Mouse (Mus musculus): ENCODE results near the gene Epo. TPM values are rescaled to one million over a fixed set of nuclear protein-coding genes. Genes with fewer than 3 reads are reported as not detected.

Epo gene
- polyA plus RNA-seq, 1 experiment from 2014 or later: 2.3 TPM

GRCm38 (mm10) chr5:137481138-137481537, 51.9 kb downstream of the Epo start:
- Histone ChIP-seq H3K9me3 (no peaks in the 10 kb centered on the region), H3K4me1 (peaks cover 14% of the 10 kb centered on the region), H3K27me3 (ENCODE audit: insufficient read depth, poor library complexity, severe bottlenecking) (peaks cover 34% of the 10 kb centered on the region), H3K27ac (no peak overlapping the region), H3K36me3 (no peaks in the 10 kb centered on the region), H3K4me3 (no peak overlapping the region)
- DNase-seq (ENCODE audit: low spot score): peak; percentile 76

GRCm38 (mm10) chr5:137476964-137477363, 56.1 kb downstream of the Epo start, which contains the start of gene Zan:
TSS of gene Zan (minus strand) at chr5:137477064.
- Histone ChIP-seq H3K4me3 (no peak within 1 kb of the TSS), H3K4me1 (0 out of 2 replicates have a peak, but pooled peaks cover 7% of the 10 kb centered on the region), H3K27ac (no peak within 1 kb of the TSS), H3K36me3 (no peaks in the 10 kb centered on the region), H3K9me3 (no peaks in the 10 kb centered on the region), H3K27me3 (ENCODE audit: insufficient read depth, poor library complexity, severe bottlenecking) (no peaks in the 10 kb centered on the region; the same call in 1 of the 2 replicates)
- WGBS: 79% methylated on average over 5 of the region's 5 CpGs
- no peak for DNase-seq (ENCODE audit: low spot score)

- Histone ChIP-seq H3K27ac (no peak overlapping the region), H3K4me1 (peaks cover 8% of the 10 kb centered on the region; the same call in 1 of the 2 replicates), H3K36me3 (no peaks in the 10 kb centered on the region), H3K4me3 (no peak overlapping the region), H3K27me3 (ENCODE audit: insufficient read depth, poor library complexity, severe bottlenecking) (no peaks in the 10 kb centered on the region; the same call in 1 of the 2 replicates), H3K9me3 (no peaks in the 10 kb centered on the region)
- DNase-seq (ENCODE audit: low spot score): no peak
- 53% methylated on average over 2 of the region's 2 CpGs for WGBS
Observed at GRCm38 (mm10) chr5:137474351-137474750, 58.7 kb downstream of the Epo start.

- no peaks in the 10 kb centered on the region; the same call in 1 of the 2 replicates for H3K27me3 ChIP-seq (ENCODE audit: insufficient read depth, poor library complexity, severe bottlenecking)
- H3K36me3 ChIP-seq: no peaks in the 10 kb centered on the region
- H3K27ac ChIP-seq: no peak overlapping the region
- DNase-seq (ENCODE audit: low spot score): no peak
- H3K4me3 ChIP-seq: no peak overlapping the region
- peaks cover 8% of the 10 kb centered on the region; the same call in 1 of the 2 replicates for H3K4me1 ChIP-seq
- H3K9me3 ChIP-seq: no peaks in the 10 kb centered on the region
- WGBS: 63% methylated on average over 5 of the region's 5 CpGs
Observed at GRCm38 (mm10) chr5:137472252-137472904, 60.7 kb downstream of the Epo start.

DNA sequence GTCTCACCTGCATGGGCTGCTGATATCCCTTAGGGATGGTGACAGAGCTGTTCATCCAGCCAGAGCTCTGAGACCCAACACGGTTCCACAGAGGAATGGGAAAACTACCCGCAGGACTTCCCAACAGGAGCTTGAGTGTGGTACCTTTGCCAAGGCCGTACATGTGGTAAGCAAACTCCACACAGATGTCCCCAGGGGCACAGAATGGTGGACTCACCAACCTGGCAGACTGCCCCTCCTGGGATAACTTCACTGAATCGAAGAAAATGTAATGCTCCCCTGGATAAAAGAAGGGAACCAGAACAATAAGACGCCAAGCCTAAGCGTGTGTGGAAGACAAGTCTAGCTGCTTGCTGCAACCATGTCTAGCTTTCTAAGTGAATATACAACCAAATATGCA, 66.1 kb downstream of the Epo start:
- no peak for DNase-seq (ENCODE audit: low spot score)
- Histone ChIP-seq H3K4me3 (no peak overlapping the region), H3K9me3 (no peaks in the 10 kb centered on the region), H3K27me3 (ENCODE audit: insufficient read depth, poor library complexity, severe bottlenecking) (peaks cover under 1% of the 10 kb centered on the region; the same call in 1 of the 2 replicates), H3K27ac (no peak overlapping the region), H3K4me1 (peaks cover 5% of the 10 kb centered on the region; the same call in 1 of the 2 replicates), H3K36me3 (no peaks in the 10 kb centered on the region)
- WGBS: 91% methylated on average over 6 of the region's 6 CpGs

DNA sequence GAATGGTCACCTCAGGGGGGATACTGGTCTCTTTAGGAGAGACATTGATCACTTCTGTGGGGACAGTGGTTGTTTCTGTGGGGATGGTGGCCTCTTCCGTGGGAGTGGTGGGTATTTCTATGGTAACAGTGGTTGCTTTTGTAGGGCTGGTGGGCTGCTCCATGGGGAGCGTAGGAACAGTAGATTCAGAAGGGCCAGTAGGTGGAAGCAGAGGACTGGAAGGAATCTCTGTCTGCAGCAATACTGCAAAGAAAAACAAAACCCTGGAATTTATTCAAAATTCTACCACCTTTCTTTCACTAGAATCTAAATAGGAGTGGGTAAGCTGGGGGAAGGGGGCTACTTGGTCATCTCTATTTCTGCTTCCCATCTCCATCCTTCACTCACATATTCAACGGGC, 68.0 kb downstream of the Epo start:
- WGBS: 58% methylated on average over 3 of the region's 3 CpGs
- no peak for DNase-seq (ENCODE audit: low spot score)

DNA sequence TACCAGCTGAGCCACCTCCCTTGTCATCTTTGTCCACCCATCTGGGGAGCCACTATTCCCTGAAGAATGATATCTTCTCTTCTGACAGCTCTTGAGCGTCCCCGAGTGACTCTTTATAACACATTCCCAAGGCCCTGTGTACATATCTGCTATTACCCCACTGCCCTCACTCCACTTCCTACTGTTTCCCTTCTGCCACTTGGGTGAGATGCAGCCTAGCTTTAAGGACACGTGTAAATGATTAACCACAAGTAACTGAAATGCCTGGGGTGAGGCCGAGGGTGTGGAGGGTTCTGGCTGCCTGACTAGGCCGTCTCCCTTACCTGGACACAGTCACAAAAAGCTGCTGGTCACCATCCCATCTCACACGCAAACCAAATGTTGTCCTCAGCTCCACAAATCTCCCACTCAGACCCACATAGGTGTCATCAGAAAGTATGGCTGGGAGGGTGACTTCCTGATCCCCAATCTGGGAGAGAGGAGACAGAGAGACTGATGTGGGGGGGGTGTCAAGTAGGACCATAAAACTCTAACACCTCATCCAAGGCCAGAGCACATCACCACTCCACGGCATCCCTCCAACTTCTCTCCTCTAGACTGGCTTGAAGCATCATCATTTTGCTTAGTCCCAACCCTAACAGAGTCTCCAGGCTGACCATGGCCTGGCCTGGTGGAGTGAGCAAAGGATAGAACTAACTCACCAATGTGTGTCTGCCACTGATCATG, 77.0 kb downstream of the Epo start:
- H3K4me3 ChIP-seq: no peak overlapping the region
- DNase-seq (ENCODE audit: low spot score): no peak
- 65% methylated on average over 7 of the region's 7 CpGs for WGBS

More for the DNA sequence above, 68.0 kb downstream of the Epo start:
- H3K9me3 ChIP-seq: no peaks in the 10 kb centered on the region
- H3K4me3 ChIP-seq: no peak overlapping the region
- H3K36me3 ChIP-seq: no peaks in the 10 kb centered on the region
- H3K27ac ChIP-seq: no peak overlapping the region
- peaks cover 7% of the 10 kb centered on the region; the same call in 1 of the 2 replicates for H3K27me3 ChIP-seq (ENCODE audit: insufficient read depth, poor library complexity, severe bottlenecking)
- H3K4me1 ChIP-seq: no peaks in the 10 kb centered on the region

DNA sequence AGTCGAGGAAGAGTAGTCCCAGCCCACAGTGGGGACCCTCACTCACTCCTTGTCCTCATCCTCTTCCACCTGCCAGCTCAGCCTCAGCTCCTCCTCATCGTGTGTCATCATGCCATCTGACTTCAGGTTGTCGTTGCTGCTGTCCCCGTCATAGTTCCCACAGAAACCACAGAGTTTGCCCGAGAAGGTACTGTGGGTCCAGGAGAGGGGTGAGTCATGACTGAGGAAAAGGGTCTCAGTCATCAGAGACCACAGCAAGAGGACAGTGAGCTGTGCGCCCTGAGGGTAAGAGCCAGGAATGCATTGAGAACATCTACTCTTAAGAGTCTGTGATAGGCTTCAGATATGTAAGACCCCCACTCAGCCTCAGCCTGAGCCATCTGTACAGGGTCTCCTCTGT, 77.8 kb downstream of the Epo start:
- Histone ChIP-seq H3K27ac (no peak overlapping the region), H3K9me3 (no peaks in the 10 kb centered on the region)
- WGBS: 69% methylated on average over 6 of the region's 6 CpGs

More for the DNA sequence above, 77.0 kb downstream of the Epo start:
- no peaks in the 10 kb centered on the region; the same call in 1 of the 2 replicates for H3K27me3 ChIP-seq (ENCODE audit: insufficient read depth, poor library complexity, severe bottlenecking)
- no peaks in the 10 kb centered on the region for H3K36me3 ChIP-seq
- H3K4me1 ChIP-seq: no peaks in the 10 kb centered on the region
- H3K9me3 ChIP-seq: no peaks in the 10 kb centered on the region
- no peak overlapping the region for H3K27ac ChIP-seq

DNA sequence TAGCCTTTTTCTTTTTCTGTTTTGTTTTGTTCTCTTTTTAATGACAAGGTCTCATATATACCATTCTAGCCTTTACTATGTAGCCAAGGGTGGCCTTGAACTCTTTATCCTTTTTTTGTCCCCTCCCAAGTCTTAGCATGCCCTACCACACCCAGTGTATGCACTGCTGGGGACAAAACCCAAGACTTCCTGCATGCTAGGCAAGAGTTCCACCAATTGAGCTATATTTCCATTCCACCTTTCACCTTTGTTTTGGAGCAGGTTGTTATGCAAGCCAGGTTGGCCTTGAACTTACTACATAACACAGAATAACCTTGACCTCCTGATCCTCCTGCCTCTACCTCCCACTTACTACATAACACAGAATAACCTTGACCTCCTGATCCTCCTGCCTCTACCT, 87.5 kb downstream of the Epo start:
- H3K4me3 ChIP-seq: no peak overlapping the region
- H3K27ac ChIP-seq: no peak overlapping the region
- no peak for DNase-seq (ENCODE audit: low spot score)
- H3K4me1 ChIP-seq: no peaks in the 10 kb centered on the region
- H3K9me3 ChIP-seq: no peaks in the 10 kb centered on the region
- H3K27me3 ChIP-seq (ENCODE audit: insufficient read depth, poor library complexity, severe bottlenecking): no peaks in the 10 kb centered on the region
- H3K36me3 ChIP-seq: no peaks in the 10 kb centered on the region

More for the DNA sequence above, 77.8 kb downstream of the Epo start:
- Histone ChIP-seq H3K4me3 (no peak overlapping the region), H3K4me1 (no peaks in the 10 kb centered on the region), H3K27me3 (ENCODE audit: insufficient read depth, poor library complexity, severe bottlenecking) (no peaks in the 10 kb centered on the region; the same call in 1 of the 2 replicates), H3K36me3 (no peaks in the 10 kb centered on the region)
- DNase-seq (ENCODE audit: low spot score): no peak

DNA sequence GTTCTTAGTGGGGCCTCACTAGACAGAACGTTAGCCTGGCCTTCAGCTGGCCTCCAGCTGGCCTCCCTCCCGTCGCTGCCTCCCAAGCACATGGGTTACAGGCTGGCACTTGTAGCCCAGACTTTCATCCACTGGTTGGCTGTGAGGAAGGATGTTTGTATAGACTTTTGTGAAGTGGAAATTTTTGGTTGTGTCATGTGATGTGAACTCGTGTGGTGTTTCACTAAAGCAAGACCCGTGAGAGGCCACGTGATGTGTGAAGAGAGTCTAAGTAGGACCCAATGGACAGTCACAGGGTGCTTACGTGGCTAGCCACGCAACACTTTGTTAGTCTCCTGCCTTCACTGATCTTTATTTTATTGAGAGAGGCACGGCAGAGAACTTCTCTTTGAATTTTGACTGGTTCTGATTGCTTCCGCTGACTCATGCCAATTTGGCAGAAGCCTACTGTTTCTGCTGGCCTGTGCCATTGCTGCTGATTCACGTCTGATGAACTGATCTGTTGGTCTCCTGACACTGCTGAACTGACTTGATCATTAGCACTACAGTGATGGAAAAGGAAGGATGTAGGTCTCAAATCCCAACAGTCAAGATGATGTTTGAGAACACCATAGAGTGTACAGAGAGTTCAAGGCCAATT, 92.7 kb downstream of the Epo start:
- WGBS: 84% methylated on average over 11 of the region's 11 CpGs
- Histone ChIP-seq H3K4me1 (no peaks in the 10 kb centered on the region), H3K36me3 (no peaks in the 10 kb centered on the region), H3K9me3 (no peaks in the 10 kb centered on the region), H3K27ac (no peak overlapping the region), H3K4me3 (no peak overlapping the region), H3K27me3 (ENCODE audit: insufficient read depth, poor library complexity, severe bottlenecking) (no peaks in the 10 kb centered on the region)
- no peak for DNase-seq (ENCODE audit: low spot score)

- Histone ChIP-seq H3K4me1 (no peaks in the 10 kb centered on the region), H3K4me3 (no peak overlapping the region), H3K27me3 (ENCODE audit: insufficient read depth, poor library complexity, severe bottlenecking) (no peaks in the 10 kb centered on the region), H3K9me3 (no peaks in the 10 kb centered on the region), H3K36me3 (no peaks in the 10 kb centered on the region), H3K27ac (no peak overlapping the region)
- WGBS: 62% methylated on average over 6 of the region's 6 CpGs
- no peak for DNase-seq (ENCODE audit: low spot score)
Observed at GRCm38 (mm10) chr5:137433889-137434288, 99.2 kb downstream of the Epo start.
